Mouse (Mus musculus) lung, adult 2 months (tissue): ENCODE data around the gene Usp34.

ENCODE experiments used
- CTCF ChIP-seq: fragments of 200-500 bp; IDR thresholded peaks from 2 replicates; pipeline ENCODE4 v1.5.1; 2011; ENCODE audit warnings: mild to moderate bottlenecking, low read length, control low read depth; ENCODE audit not compliant: insufficient read depth
- POLR2A ChIP-seq: fragments of 200-500 bp; IDR thresholded peaks from 2 replicates; pipeline ENCODE4 v1.6.1; 2011; ENCODE audit warnings: low read depth, mild to moderate bottlenecking, control low read depth, low read length, borderline replicate concordance; ENCODE audit errors: extremely low read depth

DNA sequence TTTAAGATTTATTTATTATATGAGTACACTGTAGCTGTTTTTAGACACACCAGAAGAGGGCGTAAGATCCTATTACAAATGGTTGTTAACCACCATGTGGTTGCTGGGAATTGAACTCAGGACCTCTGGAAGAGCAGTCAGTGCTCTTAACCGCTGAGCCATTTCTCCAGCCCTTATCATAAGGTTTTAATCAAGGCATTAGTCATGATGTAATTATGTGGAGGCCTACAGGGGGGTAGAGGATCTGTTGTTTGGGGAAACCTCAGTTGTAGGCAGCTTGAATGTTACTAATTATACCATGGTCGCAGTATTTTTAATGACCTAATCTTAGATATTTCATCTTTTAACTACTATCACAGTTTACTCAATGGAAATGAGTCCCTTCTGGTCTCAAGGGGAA, 25.4 kb downstream of the Usp34 start:
- TF ChIP-seq CTCF = no peak
- no peak for TF ChIP-seq POLR2A
